Mouse (Mus musculus) cerebellum, adult 2 months (tissue): ENCODE measurements around the gene Orai2. TPM values are rescaled to one million over a fixed set of nuclear protein-coding genes. Genes with fewer than 3 reads are reported as not detected.

Source experiments
- DNase-seq, 2 experiments: peaks; one replicate each; pipeline ENCODE4 v3.0.0; 2021
- H3K27ac ChIP-seq: fragments of 200-500 bp; 2 replicates; pipeline ENCODE4 v1.5.1; 2012; ENCODE audit warnings: low read length, control low read depth, inconsistent platforms; ENCODE audit not compliant: insufficient read depth
- H3K27me3 ChIP-seq: fragments of 200-500 bp; 2 replicates; pipeline ENCODE4 v1.6.1; 2012; ENCODE audit warnings: inconsistent platforms, mild to moderate bottlenecking, low read length, moderate library complexity; ENCODE audit not compliant: control insufficient read depth, insufficient read depth
- H3K4me1 ChIP-seq: fragments of 200-500 bp; 2 replicates; pipeline ENCODE4 v1.6.1; 2011; ENCODE audit warnings: low read length; ENCODE audit not compliant: control insufficient read depth, insufficient read depth
- H3K4me3 ChIP-seq: fragments of 200-500 bp; replicated peaks from 2 replicates; pipeline ENCODE3; 2011; ENCODE audit warnings: mild to moderate bottlenecking, low read depth, low read length, control low read depth; ENCODE audit not compliant: insufficient read depth
- CTCF ChIP-seq: fragments of 200-500 bp; IDR thresholded peaks from 2 replicates; pipeline ENCODE4 v1.5.1; 2011; ENCODE audit warnings: low read depth, mild to moderate bottlenecking, control low read depth, low read length, moderate library complexity, borderline replicate concordance; ENCODE audit not compliant: insufficient read depth
- POLR2A ChIP-seq: fragments of 200-500 bp; IDR thresholded peaks from 2 replicates; pipeline ENCODE4 v1.6.1; 2011; ENCODE audit warnings: low read length, control low read depth, borderline replicate concordance; ENCODE audit not compliant: insufficient read depth
- WGBS: fragments of 180-500 bp; shearing (Covaris S2); methylation state at CpG from one replicate; pipeline ENCODE4 v1.1.7; 2018; 5-methylcytosine and 5-hydroxymethylcytosine counted together
- polyA plus RNA-seq: library from polyadenylated mRNA; depleted of rRNA; stranded (reverse); fragments of >200 nt; gene quantifications from 2 replicates; pipeline ENCODE4 v1.2.3, GENCODE M21; 2012

Orai2 gene
- polyA plus RNA-seq, 1 experiment: 64.9 TPM

GRCm38 (mm10) chr5:136210549-136210948, 40.0 kb upstream of the Orai2 start:
- no peak for DNase-seq
- no peak overlapping the region for H3K27ac ChIP-seq
- H3K27me3 ChIP-seq: no peaks in the 10 kb centered on the region
- WGBS: 74% methylated on average over 5 of the region's 5 CpGs
- TF ChIP-seq POLR2A (no peak), CTCF (no peak)
- H3K4me3 ChIP-seq: no peak overlapping the region
- H3K4me1 ChIP-seq: no peaks in the 10 kb centered on the region

- Histone ChIP-seq H3K4me3 (no peak overlapping the region), H3K27ac (no peak overlapping the region), H3K27me3 (no peaks in the 10 kb centered on the region), H3K4me1 (0 out of 2 replicates have a peak, but pooled peaks cover 3% of the 10 kb centered on the region)
- 26% methylated on average over 7 of the region's 7 CpGs for WGBS
- DNase-seq: peak; percentile 58 to 72
- no peak for TF ChIP-seq POLR2A
- TF ChIP-seq CTCF: peak; percentile 95
Measured at GRCm38 (mm10) chr5:136201832-136202231, 31.3 kb upstream of the Orai2 start.

GRCm38 (mm10) chr5:136199526-136199925, 29.0 kb upstream of the Orai2 start:
- peak in 1 of 2 experiments; percentile 9 for DNase-seq
- TF ChIP-seq CTCF: no peak
- no peak for TF ChIP-seq POLR2A
- Histone ChIP-seq H3K27ac (no peak overlapping the region), H3K4me3 (peak overlapping the region; percentile 51), H3K27me3 (no peaks in the 10 kb centered on the region), H3K4me1 (0 out of 2 replicates have a peak, but pooled peaks cover 3% of the 10 kb centered on the region)
- 25% methylated on average over 11 of the region's 11 CpGs for WGBS

GRCm38 (mm10) chr5:136198474-136199391, 28.2 kb upstream of the Orai2 start, which contains the start of gene Prkrip1:
Prkrip1 (minus strand) TSS chr5:136198963.
- peak within 1 kb of the TSS; percentile 85 for H3K27ac ChIP-seq
- TF ChIP-seq CTCF (no peak), POLR2A (peak; percentile 94)
- H3K4me3 ChIP-seq: peak within 1 kb of the TSS; percentile 95
- H3K4me1 ChIP-seq: 0 out of 2 replicates have a peak, but pooled peaks cover 3% of the 10 kb centered on the region
- under 1% methylated on average over 62 of the region's 62 CpGs for WGBS
- DNase-seq: peak; percentile 90 to 94
- no peaks in the 10 kb centered on the region for H3K27me3 ChIP-seq

GRCm38 (mm10) chr5:136191870-136192269, 21.4 kb upstream of the Orai2 start:
- H3K4me3 ChIP-seq: no peak overlapping the region
- no peaks in the 10 kb centered on the region for H3K27me3 ChIP-seq
- no peaks in the 10 kb centered on the region; the same call in 1 of the 2 replicates for H3K4me1 ChIP-seq
- WGBS: 87% methylated on average over 7 of the region's 7 CpGs
- no peak for TF ChIP-seq POLR2A
- no peak for TF ChIP-seq CTCF
- no peak overlapping the region for H3K27ac ChIP-seq
- no peak for DNase-seq

DNA sequence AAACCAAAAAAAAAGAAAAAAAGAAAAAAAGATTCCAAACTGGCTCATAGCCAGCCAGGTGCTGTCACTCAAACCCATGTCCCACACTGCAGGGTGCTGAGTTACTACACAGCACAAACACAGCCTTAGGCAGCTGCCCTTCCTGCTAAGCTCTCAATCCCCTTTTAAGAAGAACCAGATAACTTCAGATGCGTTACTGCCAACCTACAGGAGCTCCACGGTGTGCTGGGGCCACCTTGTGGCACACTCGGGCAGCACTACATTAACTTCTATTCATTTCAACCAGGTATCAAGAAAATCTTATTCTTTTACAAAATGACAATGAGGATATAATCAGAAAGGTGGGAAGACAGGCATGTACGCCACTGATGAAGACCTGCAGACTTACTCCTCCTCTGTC, 16.2 kb upstream of the Orai2 start:
- peak; percentile 46 to 55 for DNase-seq
- 28% methylated on average over 4 of the region's 4 CpGs for WGBS
- H3K27me3 ChIP-seq: no peaks in the 10 kb centered on the region

DNA sequence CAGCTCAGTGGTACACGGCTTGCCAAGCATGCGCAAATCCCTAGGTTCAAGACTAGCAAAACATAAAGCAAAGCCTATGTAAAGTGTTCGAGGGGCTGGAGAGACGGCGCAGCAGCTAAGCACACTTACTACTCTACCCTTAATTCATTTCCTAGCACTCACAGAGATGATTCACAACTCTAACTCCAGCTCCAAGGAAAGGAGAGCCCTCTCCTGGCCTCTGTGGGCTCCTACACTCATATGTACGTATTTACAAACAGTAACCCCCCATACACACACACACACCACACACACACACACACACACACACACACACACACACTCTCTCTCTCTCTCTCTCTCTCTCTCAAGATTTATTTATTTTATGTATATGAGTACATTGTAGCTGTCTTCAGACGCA, 13.3 kb upstream of the Orai2 start:
- 81% methylated on average over 7 of the region's 7 CpGs for whole genome bisulfite sequencing
- H3K4me1 ChIP-seq: no peaks in the 10 kb centered on the region; the same call in 1 of the 2 replicates
- no peak for DNase-seq
- H3K27ac ChIP-seq: no peak overlapping the region
- no peak for TF ChIP-seq POLR2A
- peak; percentile 6; the same call in 1 of the 2 replicates for TF ChIP-seq CTCF
- H3K4me3 ChIP-seq: no peak overlapping the region
- no peaks in the 10 kb centered on the region for H3K27me3 ChIP-seq

More for the DNA sequence above, 16.2 kb upstream of the Orai2 start:
- Histone ChIP-seq H3K27ac (no peak overlapping the region), H3K4me1 (no peaks in the 10 kb centered on the region; the same call in 1 of the 2 replicates), H3K4me3 (no peak overlapping the region)
- TF ChIP-seq POLR2A: no peak
- TF ChIP-seq CTCF: peak; percentile 96
